Mouse (Mus musculus): ENCODE results near the gene Hist1h1d.
A peak's percentile ranks its signal among the peaks of the same experiment; 100 is the strongest.

Gene Hist1h1d

GRCm38 (mm10) chr13:23552962-23553361, at the start of gene Hist1h1d:
Gene Hist1h1d, plus strand, starts transcription at chr13:23553262.
- Histone ChIP-seq H3K36me3 (ENCODE audit: control insufficient read depth, insufficient read depth, low read length, poor library complexity, severe bottlenecking) (no peaks in the 10 kb centered on the region), H3K27me3 (ENCODE audit: control insufficient read depth, insufficient read depth, low read length, poor library complexity, severe bottlenecking) (no peaks in the 10 kb centered on the region)
- DNase-seq (ENCODE audit: low read depth, low spot score), result no peak

GRCm38 (mm10) chr13:23503797-23504196, 49.3 kb upstream of the Hist1h1d start:
- DNase-seq (ENCODE audit: low read depth, low spot score), result peak; percentile 56
- H3K36me3 ChIP-seq (ENCODE audit: control insufficient read depth, insufficient read depth, low read length, poor library complexity, severe bottlenecking), result no peaks in the 10 kb centered on the region
- no peaks in the 10 kb centered on the region for H3K27me3 ChIP-seq (ENCODE audit: control insufficient read depth, insufficient read depth, low read length, poor library complexity, severe bottlenecking)

GRCm38 (mm10) chr13:23505662-23506345, 47.3 kb upstream of the Hist1h1d start:
- Histone ChIP-seq H3K36me3 (ENCODE audit: control insufficient read depth, insufficient read depth, low read length, poor library complexity, severe bottlenecking) (no peaks in the 10 kb centered on the region), H3K27me3 (ENCODE audit: control insufficient read depth, insufficient read depth, low read length, poor library complexity, severe bottlenecking) (no peaks in the 10 kb centered on the region)
- no peak for DNase-seq (ENCODE audit: low read depth, low spot score)

- DNase-seq (ENCODE audit: low read depth, low spot score), result peak; percentile 66
- no peaks in the 10 kb centered on the region for H3K36me3 ChIP-seq (ENCODE audit: control insufficient read depth, insufficient read depth, low read length, poor library complexity, severe bottlenecking)
These were observed 46.7 kb upstream of the Hist1h1d start for GRCm38 (mm10) chr13:23506351-23506750.

GRCm38 (mm10) chr13:23506819-23507515, 46.1 kb upstream of the Hist1h1d start:
- H3K36me3 ChIP-seq (ENCODE audit: control insufficient read depth, insufficient read depth, low read length, poor library complexity, severe bottlenecking), result no peaks in the 10 kb centered on the region
- DNase-seq (ENCODE audit: low read depth, low spot score), result no peak
- H3K27me3 ChIP-seq (ENCODE audit: control insufficient read depth, insufficient read depth, low read length, poor library complexity, severe bottlenecking), result no peaks in the 10 kb centered on the region

More at GRCm38 (mm10) chr13:23506351-23506750, 46.7 kb upstream of the Hist1h1d start:
- no peaks in the 10 kb centered on the region for H3K27me3 ChIP-seq (ENCODE audit: control insufficient read depth, insufficient read depth, low read length, poor library complexity, severe bottlenecking)

- DNase-seq (ENCODE audit: low read depth, low spot score), result no peak
- H3K27me3 ChIP-seq (ENCODE audit: control insufficient read depth, insufficient read depth, low read length, poor library complexity, severe bottlenecking), result no peaks in the 10 kb centered on the region
- H3K36me3 ChIP-seq (ENCODE audit: control insufficient read depth, insufficient read depth, low read length, poor library complexity, severe bottlenecking), result no peaks in the 10 kb centered on the region
These were observed 42.9 kb upstream of the Hist1h1d start for GRCm38 (mm10) chr13:23510127-23510526.

GRCm38 (mm10) chr13:23513517-23513916, 39.5 kb upstream of the Hist1h1d start:
- H3K36me3 ChIP-seq (ENCODE audit: control insufficient read depth, insufficient read depth, low read length, poor library complexity, severe bottlenecking), result no peaks in the 10 kb centered on the region
- no peak for DNase-seq (ENCODE audit: low read depth, low spot score)

GRCm38 (mm10) chr13:23515281-23515680, 37.8 kb upstream of the Hist1h1d start:
- no peak for DNase-seq (ENCODE audit: low read depth, low spot score)
- Histone ChIP-seq H3K36me3 (ENCODE audit: control insufficient read depth, insufficient read depth, low read length, poor library complexity, severe bottlenecking) (no peaks in the 10 kb centered on the region), H3K27me3 (ENCODE audit: control insufficient read depth, insufficient read depth, low read length, poor library complexity, severe bottlenecking) (no peaks in the 10 kb centered on the region)

More at GRCm38 (mm10) chr13:23513517-23513916, 39.5 kb upstream of the Hist1h1d start:
- no peaks in the 10 kb centered on the region for H3K27me3 ChIP-seq (ENCODE audit: control insufficient read depth, insufficient read depth, low read length, poor library complexity, severe bottlenecking)

- no peaks in the 10 kb centered on the region for H3K27me3 ChIP-seq (ENCODE audit: control insufficient read depth, insufficient read depth, low read length, poor library complexity, severe bottlenecking)
- DNase-seq (ENCODE audit: low read depth, low spot score), result no peak
- H3K36me3 ChIP-seq (ENCODE audit: control insufficient read depth, insufficient read depth, low read length, poor library complexity, severe bottlenecking), result no peaks in the 10 kb centered on the region
These were observed 37.0 kb upstream of the Hist1h1d start for GRCm38 (mm10) chr13:23515826-23516620.

GRCm38 (mm10) chr13:23516822-23517602, 36.0 kb upstream of the Hist1h1d start:
- Histone ChIP-seq H3K27me3 (ENCODE audit: control insufficient read depth, insufficient read depth, low read length, poor library complexity, severe bottlenecking) (no peaks in the 10 kb centered on the region), H3K36me3 (ENCODE audit: control insufficient read depth, insufficient read depth, low read length, poor library complexity, severe bottlenecking) (no peaks in the 10 kb centered on the region)
- peak; percentile 90 for DNase-seq (ENCODE audit: low read depth, low spot score)

GRCm38 (mm10) chr13:23517603-23518294, 35.3 kb upstream of the Hist1h1d start:
- DNase-seq (ENCODE audit: low read depth, low spot score), result peak; percentile 88
- no peaks in the 10 kb centered on the region for H3K27me3 ChIP-seq (ENCODE audit: control insufficient read depth, insufficient read depth, low read length, poor library complexity, severe bottlenecking)
- no peaks in the 10 kb centered on the region for H3K36me3 ChIP-seq (ENCODE audit: control insufficient read depth, insufficient read depth, low read length, poor library complexity, severe bottlenecking)

- Histone ChIP-seq H3K27me3 (ENCODE audit: control insufficient read depth, insufficient read depth, low read length, poor library complexity, severe bottlenecking) (no peaks in the 10 kb centered on the region), H3K36me3 (ENCODE audit: control insufficient read depth, insufficient read depth, low read length, poor library complexity, severe bottlenecking) (no peaks in the 10 kb centered on the region)
- no peak for DNase-seq (ENCODE audit: low read depth, low spot score)
These were observed 34.8 kb upstream of the Hist1h1d start for GRCm38 (mm10) chr13:23518295-23518603.

GRCm38 (mm10) chr13:23518885-23519284, 34.2 kb upstream of the Hist1h1d start:
- peak; percentile 91 for DNase-seq (ENCODE audit: low read depth, low spot score)
- no peaks in the 10 kb centered on the region for H3K27me3 ChIP-seq (ENCODE audit: control insufficient read depth, insufficient read depth, low read length, poor library complexity, severe bottlenecking)
- H3K36me3 ChIP-seq (ENCODE audit: control insufficient read depth, insufficient read depth, low read length, poor library complexity, severe bottlenecking), result no peaks in the 10 kb centered on the region

GRCm38 (mm10) chr13:23519416-23519815, 33.6 kb upstream of the Hist1h1d start:
- peak; percentile 85 for DNase-seq (ENCODE audit: low read depth, low spot score)
- Histone ChIP-seq H3K27me3 (ENCODE audit: control insufficient read depth, insufficient read depth, low read length, poor library complexity, severe bottlenecking) (no peaks in the 10 kb centered on the region), H3K36me3 (ENCODE audit: control insufficient read depth, insufficient read depth, low read length, poor library complexity, severe bottlenecking) (no peaks in the 10 kb centered on the region)

All from splenic B cell, adult 2 months (primary cell).